Mouse (Mus musculus) ES-E14 (cell line): ENCODE measurements at regions not wholly inside any gene's neighbourhood (a gene's known extent, or its start where the extent isn't known, plus 50 kb on each side); places are given as distances from the start of the nearest gene placed in this dataset.

ENCODE experiments used
- DNase-seq: peaks from one replicate; pipeline ENCODE4 v3.0.0-alpha.2; 2013; ENCODE audit warnings: low read depth, low spot score
- H3K27ac ChIP-seq: 2 replicates; pipeline ENCODE4 v1.5.1; 2012; ENCODE audit warnings: low read depth, mild to moderate bottlenecking, low read length, moderate library complexity, mixed read lengths; ENCODE audit not compliant: poor library complexity, insufficient read depth, severe bottlenecking
- H3K36me3 ChIP-seq: 2 replicates; pipeline ENCODE4 v1.6.1; 2012; ENCODE audit warnings: mild to moderate bottlenecking, low read length, moderate library complexity, mixed read lengths; ENCODE audit not compliant: control insufficient read depth, poor library complexity, insufficient read depth, severe bottlenecking
- H3K4me1 ChIP-seq, 2 experiments: fragments of 150-350 bp in 1 of 2; sonication (generic) in 1 of 2; 2 replicates each; pipeline ENCODE4 v1.6.1; 2012; ENCODE audit warnings: low read length in 2 of 2, mild to moderate bottlenecking in 1 of 2, mixed read lengths in 1 of 2; ENCODE audit not compliant: control insufficient read depth in 2 of 2, insufficient read depth in 2 of 2, poor library complexity in 1 of 2
- H3K4me3 ChIP-seq, 2 experiments: fragments of 150-350 bp in 1 of 2; sonication (generic) in 1 of 2; 2 replicates each; pipeline ENCODE4 v1.5.1; 2012; ENCODE audit warnings: low read length in 2 of 2, low read depth in 1 of 2, mild to moderate bottlenecking in 1 of 2, mixed read lengths in 1 of 2; ENCODE audit not compliant: insufficient read depth in 1 of 2, poor library complexity in 1 of 2, severe bottlenecking in 1 of 2
- H3K9ac ChIP-seq: 2 replicates; pipeline ENCODE4 v1.6.1; 2012; ENCODE audit warnings: low read depth, mild to moderate bottlenecking, low read length, mixed read lengths; ENCODE audit not compliant: poor library complexity, insufficient read depth, severe bottlenecking
- H3K9me3 ChIP-seq: fragments of 150-350 bp; sonication (generic); 2 replicates; pipeline ENCODE4 v1.6.1; 2012; ENCODE audit warnings: low read depth, mild to moderate bottlenecking, low read length; ENCODE audit not compliant: control insufficient read depth, insufficient read depth
- CHD2 ChIP-seq: IDR thresholded peaks from 2 replicates; pipeline ENCODE4 v1.6.1; 2014; ENCODE audit warnings: mild to moderate bottlenecking, low read depth, low read length, inconsistent platforms
- HCFC1 ChIP-seq: IDR thresholded peaks from 2 replicates; pipeline ENCODE4 v1.6.1; 2012; ENCODE audit warnings: low read length, inconsistent platforms, borderline replicate concordance; ENCODE audit not compliant: insufficient read depth
- MAFK ChIP-seq: IDR thresholded peaks from 2 replicates; pipeline ENCODE4 v1.6.1; 2014; ENCODE audit warnings: mild to moderate bottlenecking, low read depth, low read length, inconsistent platforms; ENCODE audit not compliant: insufficient read depth
- ZC3H11A ChIP-seq: IDR thresholded peaks from 2 replicates; pipeline ENCODE4 v1.6.1; 2012; ENCODE audit warnings: low read depth, mild to moderate bottlenecking, inconsistent platforms, low read length, borderline replicate concordance
- ZNF384 ChIP-seq: IDR thresholded peaks from 2 replicates; pipeline ENCODE4 v1.6.1; 2012; ENCODE audit warnings: low read depth, low read length, inconsistent platforms
- in situ Hi-C, 2 experiments: fragments of 600-800 bp; cut with MboI; formaldehyde crosslinking; loops; one replicate each; pipeline ENCODE4 v1.15.1; 2025; ENCODE audit warnings: low sequenced_read_pairs in 2 of 2, inconsistent platforms in 1 of 2; ENCODE audit not compliant: unreplicated experiment in 2 of 2

GRCm38 (mm10) chr1:13496386-13496785 lies 2082.5 kb downstream of the A830018L16Rik start:
- H3K4me1 ChIP-seq: peaks cover 1 to 2% of the 10 kb centered on the region in 2 experiments; a peak in 1 of 4 replicates
- H3K27ac ChIP-seq: no peak overlapping the region
- no peaks in the 10 kb centered on the region for H3K9me3 ChIP-seq
- no peak overlapping the region for H3K9ac ChIP-seq
- no peaks in the 10 kb centered on the region for H3K36me3 ChIP-seq
- TF ChIP-seq ZNF384 (no peak), MAFK (no peak), ZC3H11A (no peak), CHD2 (no peak), HCFC1 (no peak)
- H3K4me3 ChIP-seq: no peak overlapping the region
- in situ Hi-C loops: no loop called here
- DNase-seq: no peak

DNA sequence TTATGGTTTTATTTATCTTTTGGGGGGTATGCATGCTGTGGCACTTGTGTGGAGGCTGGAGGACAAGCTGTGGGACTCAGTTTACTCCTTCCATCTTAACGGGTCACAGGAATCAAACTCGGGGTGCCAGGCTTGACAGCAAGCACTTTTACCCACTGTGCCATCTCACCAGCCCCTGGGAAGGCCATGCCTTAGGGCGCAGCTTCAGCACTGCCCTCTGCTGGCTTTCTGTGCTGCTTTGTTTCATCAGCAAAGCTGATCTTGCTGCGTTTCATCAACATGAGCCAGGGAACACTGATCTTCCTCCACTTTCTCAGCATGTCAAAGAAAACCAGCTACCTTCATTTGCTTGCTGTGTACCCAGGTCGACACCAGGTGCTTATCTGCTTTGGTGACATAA lies 2086.6 kb downstream of the A830018L16Rik start:
- Histone ChIP-seq H3K4me3 (no peak overlapping the region), H3K9me3 (no peaks in the 10 kb centered on the region), H3K27ac (no peak overlapping the region), H3K9ac (no peak overlapping the region), H3K4me1 (no peaks in the 10 kb centered on the region; a peak in 1 of 4 replicates), H3K36me3 (no peaks in the 10 kb centered on the region)
- DNase-seq: no peak
- in situ Hi-C loops: no loop called here
- TF ChIP-seq ZC3H11A (no peak), ZNF384 (no peak), CHD2 (no peak), MAFK (no peak)

DNA sequence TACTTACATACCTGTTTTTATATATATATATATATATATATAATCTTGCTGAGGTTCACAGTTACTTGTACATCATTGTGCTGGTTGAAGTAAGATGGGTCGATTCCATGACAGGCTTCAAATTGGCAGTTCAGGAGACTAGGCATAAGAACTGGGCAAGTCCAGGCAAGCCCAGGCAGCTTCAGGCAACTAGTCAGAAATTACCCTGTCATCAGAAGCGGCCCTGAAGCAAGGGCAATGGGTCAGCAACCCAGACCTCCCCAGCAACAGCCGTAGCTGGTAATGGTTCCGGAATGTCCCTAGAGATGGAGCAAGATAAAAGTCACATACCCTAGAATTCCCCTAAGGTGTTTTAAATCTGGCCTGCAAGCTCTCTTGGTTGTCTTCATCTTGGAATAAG lies 2088.0 kb downstream of the A830018L16Rik start:
- no peak overlapping the region for H3K27ac ChIP-seq
- DNase-seq: no peak

DNA sequence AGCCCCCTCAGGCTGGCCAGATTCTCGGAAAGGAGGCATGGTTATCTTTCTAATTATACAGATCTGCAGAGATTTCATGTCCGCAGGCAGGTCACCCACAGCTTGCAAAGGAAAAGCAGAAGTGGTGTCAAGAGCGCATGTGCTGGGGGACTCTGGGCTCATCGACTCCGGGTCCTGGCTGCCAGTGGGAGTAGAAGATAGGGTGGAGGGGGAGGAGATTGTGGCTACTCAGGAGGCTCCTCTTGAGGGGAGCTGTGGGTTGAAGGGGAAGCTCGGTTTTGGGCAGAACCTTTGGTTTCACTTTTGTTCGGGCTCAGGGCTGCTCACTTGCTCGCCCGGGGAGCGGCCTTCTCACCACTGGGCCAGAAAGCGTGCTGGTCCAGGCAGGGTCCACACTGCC lies 2099.9 kb downstream of the A830018L16Rik start:
- H3K4me1 ChIP-seq: no peaks in the 10 kb centered on the region
- H3K4me3 ChIP-seq: no peak overlapping the region
- peaks cover 2% of the 10 kb centered on the region; the same call in 1 of the 2 replicates for H3K9me3 ChIP-seq
- DNase-seq: no peak
- no peak overlapping the region for H3K27ac ChIP-seq
- in situ Hi-C loops: no loop called here
- TF ChIP-seq ZNF384 (no peak), MAFK (no peak), HCFC1 (no peak), CHD2 (no peak), ZC3H11A (no peak)
- no peak overlapping the region for H3K9ac ChIP-seq
- no peaks in the 10 kb centered on the region for H3K36me3 ChIP-seq

More for the DNA sequence above, 2088.0 kb downstream of the A830018L16Rik start:
- H3K9me3 ChIP-seq: no peaks in the 10 kb centered on the region
- H3K4me3 ChIP-seq: no peak overlapping the region
- in situ Hi-C loops: no loop called here
- H3K36me3 ChIP-seq: no peaks in the 10 kb centered on the region
- no peak overlapping the region for H3K9ac ChIP-seq
- no peaks in the 10 kb centered on the region; a peak in 1 of 4 replicates for H3K4me1 ChIP-seq
- TF ChIP-seq CHD2: no peak
- TF ChIP-seq ZC3H11A: no peak
- TF ChIP-seq ZNF384: no peak
- no peak for TF ChIP-seq MAFK
- no peak for TF ChIP-seq HCFC1
